Mouse (Mus musculus) natural killer cell, adult 2 months (primary cell): Measurements from ENCODE around the gene Tmem56.
A peak's percentile ranks its signal among the peaks of the same experiment; 100 is the strongest.

Experiments used
- DNase-seq, 2 experiments: peaks; one replicate each; pipeline ENCODE4 v3.0.0; 2022; ENCODE audit warnings: low spot score in 2 of 2

Gene Tmem56

GRCm38 (mm10) chr3:121277557-121277956, 5.3 kb downstream of the Tmem56 start:
- no peak for DNase-seq

DNA sequence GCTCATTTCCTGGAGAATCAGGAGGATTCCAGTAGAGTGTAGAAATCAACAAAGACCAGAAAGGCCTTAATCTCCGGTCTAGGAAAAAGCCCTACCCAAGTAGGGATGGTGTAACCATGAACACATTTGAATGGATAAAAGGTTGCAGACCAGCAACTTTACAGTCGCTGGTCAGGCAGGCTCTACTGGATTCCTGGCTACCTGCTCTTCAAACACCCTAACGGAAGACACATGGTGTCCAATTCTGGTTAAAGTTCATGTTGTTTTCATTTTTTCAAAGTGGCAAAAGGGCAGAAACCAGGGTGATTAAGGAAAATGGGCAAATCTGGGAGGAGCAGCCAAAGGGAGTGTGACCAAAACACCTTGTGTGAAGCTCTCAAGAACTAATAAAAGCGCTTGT, 5.9 kb downstream of the Tmem56 start:
- no peak for DNase-seq

DNA sequence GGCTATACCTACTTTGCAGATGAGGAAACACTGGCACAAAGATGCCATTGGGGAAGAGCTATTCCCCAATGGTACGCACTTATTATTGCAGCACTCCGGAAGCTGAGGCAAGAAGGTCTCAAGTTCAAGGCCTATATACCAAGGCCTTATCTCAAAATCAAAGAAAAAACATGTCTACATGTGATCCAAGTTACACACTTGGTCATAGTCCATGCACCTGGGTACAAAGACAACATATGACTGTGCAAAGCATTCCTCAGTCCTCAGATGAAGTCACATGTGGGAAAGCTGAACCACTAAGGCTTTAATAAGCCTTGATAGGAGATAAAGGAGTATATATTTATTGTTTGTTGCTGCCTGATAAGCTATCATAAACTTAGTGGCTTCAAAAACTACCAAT, 8.9 kb downstream of the Tmem56 start:
- DNase-seq, result no peak

DNA sequence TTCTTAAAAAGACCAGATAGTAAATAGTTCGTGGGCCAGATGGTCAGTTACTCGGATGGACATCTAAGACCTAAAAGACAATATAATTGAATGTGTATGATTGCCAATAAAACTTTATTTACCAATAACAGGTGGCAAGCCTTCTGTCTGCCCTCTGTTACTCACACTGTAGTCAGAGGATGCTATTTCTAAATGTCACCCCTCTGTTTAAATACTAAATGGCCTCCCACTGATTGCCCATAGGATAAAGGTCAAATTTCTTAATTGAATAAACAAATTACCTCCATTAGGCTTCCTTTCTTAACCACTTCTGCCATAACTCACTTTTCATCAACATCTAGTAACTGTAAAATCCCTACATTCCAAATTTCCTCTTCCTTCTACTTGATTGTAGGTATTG, 10.3 kb downstream of the Tmem56 start:
- DNase-seq, result no peak

- no peak for DNase-seq
Measured at GRCm38 (mm10) chr3:121267283-121267682, 15.6 kb downstream of the Tmem56 start.

- no peak for DNase-seq
Measured at GRCm38 (mm10) chr3:121264242-121264641, 18.7 kb downstream of the Tmem56 start.

GRCm38 (mm10) chr3:121263205-121263548, 19.7 kb downstream of the Tmem56 start:
- no peak for DNase-seq

GRCm38 (mm10) chr3:121262521-121263204, 20.2 kb downstream of the Tmem56 start:
- DNase-seq, result peak; percentile 22 to 29

GRCm38 (mm10) chr3:121261939-121262520, 20.9 kb downstream of the Tmem56 start:
- DNase-seq, result no peak

DNA sequence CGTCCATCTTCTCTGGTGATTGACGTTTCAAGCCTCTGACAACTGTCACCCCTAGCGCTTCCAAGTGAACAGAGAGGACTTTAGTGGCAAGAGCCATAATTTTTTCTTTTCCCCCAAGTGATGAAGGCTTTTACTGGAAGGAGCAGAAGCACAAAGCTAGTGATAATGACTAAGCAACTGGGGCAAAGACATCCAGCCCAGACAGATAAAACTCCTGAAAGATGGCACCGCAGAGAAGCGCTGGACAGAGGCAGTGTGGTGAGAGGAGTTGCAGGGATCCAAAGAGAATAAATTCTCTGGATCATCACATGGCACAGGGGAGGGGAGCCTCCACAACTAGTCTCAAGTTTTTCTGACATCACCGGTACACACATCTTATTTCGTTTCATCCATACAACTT, 21.6 kb downstream of the Tmem56 start:
- no peak for DNase-seq

DNA sequence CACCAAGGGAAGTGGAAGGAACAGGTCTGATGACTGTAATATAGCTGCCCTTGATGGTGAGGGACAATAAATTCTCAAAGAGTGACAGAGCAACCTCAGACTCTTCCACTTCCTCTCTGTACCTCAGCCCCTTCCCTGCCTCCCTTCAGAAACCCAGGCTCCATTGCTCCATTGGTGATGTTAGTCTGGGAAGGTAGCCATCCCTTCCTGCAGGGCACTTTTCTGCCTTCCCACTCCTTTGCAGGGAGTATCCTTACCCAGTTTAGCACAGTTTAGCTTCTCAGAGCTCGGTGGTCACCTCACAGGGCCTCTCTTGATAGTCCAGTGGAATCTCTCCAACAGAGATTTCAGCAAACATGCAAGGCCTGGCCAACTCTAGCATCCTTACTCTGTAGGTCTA, 22.1 kb downstream of the Tmem56 start:
- no peak for DNase-seq

- no peak for DNase-seq
Measured at GRCm38 (mm10) chr3:121260041-121260440, 22.9 kb downstream of the Tmem56 start.

DNA sequence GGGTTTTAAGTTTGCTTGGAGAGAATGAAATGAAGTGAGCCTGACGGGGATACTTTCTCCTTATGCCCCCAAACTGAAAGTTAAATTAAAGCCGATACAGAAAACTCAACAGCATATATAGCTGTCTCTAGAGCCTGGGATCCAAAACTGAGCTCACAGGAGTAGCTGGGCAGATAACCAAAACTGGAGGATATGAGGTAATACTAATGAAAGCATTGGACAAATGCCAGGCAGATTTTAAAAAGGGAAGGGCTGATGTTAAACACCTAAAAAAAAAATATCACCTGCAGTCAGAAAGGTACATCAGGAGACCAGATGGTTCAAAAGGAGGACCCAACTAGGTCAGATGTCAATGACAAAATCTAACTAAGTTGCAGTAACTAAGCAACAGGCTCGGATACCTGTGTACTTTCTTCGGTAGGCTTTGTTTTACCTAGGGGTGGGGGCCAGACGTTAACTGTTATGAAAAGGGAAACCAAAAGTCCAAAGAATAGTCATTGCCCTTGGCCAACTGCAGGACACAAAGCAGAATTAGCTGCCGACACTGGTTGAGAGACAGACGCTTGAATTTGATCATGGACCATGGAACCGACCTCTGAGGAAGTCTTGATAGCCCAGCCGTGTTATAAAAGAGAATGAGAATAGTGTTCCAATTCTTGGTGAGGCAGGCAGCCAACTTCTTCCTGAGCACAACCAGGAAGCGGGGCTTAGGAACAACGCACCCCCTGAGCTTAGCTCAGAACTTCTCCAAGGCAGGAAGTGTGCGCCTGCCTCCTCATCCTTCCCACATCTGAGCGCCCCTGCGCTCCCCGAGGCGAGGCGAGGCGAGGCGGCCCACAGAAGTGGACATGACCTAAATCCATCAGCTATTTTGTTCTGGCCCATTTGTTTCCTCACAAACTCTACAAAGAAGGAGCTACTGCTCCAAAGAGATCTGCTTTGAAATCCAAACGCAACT, 24.1 kb downstream of the Tmem56 start:
- DNase-seq, result no peak

GRCm38 (mm10) chr3:121257418-121257817, 25.5 kb downstream of the Tmem56 start:
- DNase-seq, result no peak

- DNase-seq, result no peak
Measured at GRCm38 (mm10) chr3:121256131-121256530, 26.8 kb downstream of the Tmem56 start.

- DNase-seq, result no peak
Measured at GRCm38 (mm10) chr3:121255501-121255900, 27.4 kb downstream of the Tmem56 start.

GRCm38 (mm10) chr3:121250576-121251433, 32.1 kb downstream of the Tmem56 start:
- no peak for DNase-seq

- no peak for DNase-seq
Measured at GRCm38 (mm10) chr3:121250048-121250447, 32.9 kb downstream of the Tmem56 start.

GRCm38 (mm10) chr3:121242941-121243340, 40.0 kb downstream of the Tmem56 start:
- DNase-seq, result peak in 1 of 2 experiments; percentile 40

- no peak for DNase-seq
Measured at GRCm38 (mm10) chr3:121242111-121242936, 40.6 kb downstream of the Tmem56 start.
